Mouse (Mus musculus): ENCODE results near the gene Cox14.

DNA sequence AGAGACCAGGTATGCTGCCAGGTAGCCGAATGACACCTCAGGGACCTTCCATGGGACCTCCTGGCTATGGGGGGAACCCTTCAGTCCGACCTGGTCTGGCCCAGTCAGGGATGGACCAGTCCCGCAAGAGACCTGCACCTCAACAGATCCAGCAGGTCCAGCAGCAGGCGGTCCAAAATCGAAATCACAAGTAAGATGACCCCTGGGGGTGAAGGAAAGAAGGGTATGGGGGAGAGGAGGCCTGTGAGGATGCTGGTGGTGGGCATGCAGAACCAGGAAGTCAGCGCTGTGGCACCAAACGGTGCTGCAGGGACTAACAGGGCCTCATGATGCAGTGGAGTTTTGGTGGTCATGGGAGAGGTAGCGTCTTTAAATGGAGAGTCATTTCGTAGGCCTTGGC is 22.3 kb upstream of the Cox14 start:
- TF ChIP-seq CTCF (IDR thresholded peaks at IDR 0.05; ENCODE audit: extremely low read depth, insufficient read depth, low read length): no peak
- TF ChIP-seq POLR2A (IDR thresholded peaks at IDR 0.05; ENCODE audit: extremely low read depth, insufficient read depth, low read length): no peak

Data from cortical plate, adult 2 months (tissue).